Mouse (Mus musculus): ENCODE measurements around the gene Cyp4f37.
A peak's percentile ranks its signal among the peaks of the same experiment; 100 is the strongest.
"Not testable (repeated sequence)": the region's sequence is repeated elsewhere in the genome, so short reads cannot be mapped to it uniquely, and the experiment has no call there.

Cyp4f37 gene

GRCm38 (mm10) chr17:32621018-32621417, at the start of gene Cyp4f37:
Cyp4f37 (plus strand) TSS chr17:32621309.
- DNase-seq (ENCODE audit: low read depth in 1 of 2, low spot score in 2 of 2), result not testable (repeated sequence)

- DNase-seq (ENCODE audit: low read depth in 1 of 2, low spot score in 2 of 2), result not testable (repeated sequence)
Measured at GRCm38 (mm10) chr17:32573286-32573685, 47.8 kb upstream of the Cyp4f37 start.

DNA sequence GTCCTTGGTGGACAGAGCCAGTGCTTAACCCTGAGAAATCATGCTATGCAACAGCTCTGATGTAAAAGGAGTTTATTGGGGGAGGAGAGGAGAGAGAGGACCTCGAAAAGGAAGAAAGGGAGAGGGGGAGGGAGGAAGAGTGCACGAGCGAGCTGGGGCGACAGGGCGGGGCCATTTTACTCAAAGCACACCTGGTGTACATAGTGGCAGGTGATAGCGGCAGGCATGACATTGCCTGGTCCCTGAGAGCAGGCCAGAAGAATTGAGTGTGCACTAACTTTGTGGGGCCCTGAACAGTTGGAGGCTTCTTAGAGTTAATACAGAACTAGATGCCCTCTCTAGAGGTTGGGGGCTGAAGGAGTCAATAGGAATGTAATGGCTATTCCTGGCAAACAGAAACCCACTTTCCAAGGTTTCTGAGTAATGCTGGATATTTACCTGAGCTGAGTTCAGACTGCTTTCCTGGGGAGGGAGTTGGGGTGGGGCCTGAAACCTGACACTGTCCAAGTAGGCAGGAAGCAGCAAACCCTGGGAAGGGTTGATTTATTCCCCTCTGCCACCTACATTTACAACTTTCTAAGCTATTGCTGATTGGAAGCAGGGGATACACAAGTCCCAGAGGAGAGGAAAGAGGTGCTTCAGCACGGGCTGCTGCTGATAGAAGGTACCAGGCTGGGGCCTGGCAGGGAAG, 43.5 kb upstream of the Cyp4f37 start:
- no peak for DNase-seq (ENCODE audit: low read depth in 1 of 2, low spot score in 2 of 2)

DNA sequence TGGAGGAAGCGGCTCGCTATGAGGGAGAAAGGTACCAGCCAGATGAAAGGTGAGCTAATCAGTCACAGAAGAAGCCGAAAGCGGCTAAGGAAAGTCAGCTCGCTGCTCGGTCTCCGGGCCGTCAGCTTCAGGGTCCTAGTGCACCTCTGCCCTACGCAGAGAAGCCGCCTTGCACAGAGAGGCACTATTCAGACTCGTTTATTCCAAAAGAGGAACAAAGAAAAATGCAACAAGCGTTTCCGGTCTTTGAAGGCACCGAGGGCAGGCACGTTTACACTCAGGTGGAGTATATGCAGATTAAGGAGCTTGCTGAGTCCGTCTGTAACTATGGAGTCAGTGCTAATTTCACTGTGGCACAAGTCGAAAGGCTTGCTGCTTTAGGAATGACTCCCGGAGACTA, 24.6 kb upstream of the Cyp4f37 start:
- no peak for DNase-seq (ENCODE audit: low read depth in 1 of 2, low spot score in 2 of 2)

GRCm38 (mm10) chr17:32608055-32608454, 13.1 kb upstream of the Cyp4f37 start:
- peak; percentile 21 to 34 for DNase-seq (ENCODE audit: low read depth in 1 of 2, low spot score in 2 of 2)

GRCm38 (mm10) chr17:32610231-32610630, 10.9 kb upstream of the Cyp4f37 start:
- DNase-seq (ENCODE audit: low read depth in 1 of 2, low spot score in 2 of 2), result not testable (repeated sequence)

DNA sequence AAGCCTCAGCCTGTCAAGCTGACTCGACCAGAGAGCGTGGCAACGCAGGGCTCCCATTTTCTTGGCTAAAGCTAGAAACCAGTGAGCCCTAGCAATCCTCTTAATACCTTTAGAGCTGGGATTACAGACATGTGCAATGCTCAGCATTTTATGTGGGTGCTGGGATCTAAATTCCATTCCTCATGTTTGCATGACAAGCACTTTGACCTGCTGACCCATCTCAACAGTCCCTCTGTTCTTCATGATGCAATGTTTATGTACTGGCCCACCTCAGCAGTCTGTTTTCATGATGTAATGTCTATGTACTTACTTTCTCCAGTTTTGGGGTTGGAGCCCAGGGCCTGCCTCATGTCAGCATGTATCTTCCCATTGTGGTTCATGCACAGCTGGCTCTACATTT, 10.2 kb upstream of the Cyp4f37 start:
- DNase-seq (ENCODE audit: low read depth in 1 of 2, low spot score in 2 of 2), result no peak

DNA sequence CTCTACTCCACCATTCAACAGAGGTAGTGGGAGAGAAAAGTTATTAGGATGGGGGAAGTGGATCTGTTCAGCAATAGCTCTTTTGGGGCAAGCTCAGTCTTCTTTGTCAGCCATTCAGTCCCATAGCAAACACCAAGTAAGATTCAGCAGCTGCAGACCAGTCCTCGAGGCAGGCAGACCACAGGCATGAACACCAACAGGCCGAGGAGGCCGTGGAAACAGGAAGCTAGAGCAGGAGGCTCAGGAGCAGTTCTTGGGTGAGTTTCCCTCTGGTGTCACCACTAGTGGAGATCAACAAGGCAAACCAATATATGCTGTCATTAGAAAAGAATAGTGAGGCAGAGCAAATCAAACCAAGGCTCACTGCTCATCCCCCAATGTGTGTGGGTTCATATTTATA, 8.7 kb upstream of the Cyp4f37 start:
- no peak for DNase-seq (ENCODE audit: low read depth in 1 of 2, low spot score in 2 of 2)

DNA sequence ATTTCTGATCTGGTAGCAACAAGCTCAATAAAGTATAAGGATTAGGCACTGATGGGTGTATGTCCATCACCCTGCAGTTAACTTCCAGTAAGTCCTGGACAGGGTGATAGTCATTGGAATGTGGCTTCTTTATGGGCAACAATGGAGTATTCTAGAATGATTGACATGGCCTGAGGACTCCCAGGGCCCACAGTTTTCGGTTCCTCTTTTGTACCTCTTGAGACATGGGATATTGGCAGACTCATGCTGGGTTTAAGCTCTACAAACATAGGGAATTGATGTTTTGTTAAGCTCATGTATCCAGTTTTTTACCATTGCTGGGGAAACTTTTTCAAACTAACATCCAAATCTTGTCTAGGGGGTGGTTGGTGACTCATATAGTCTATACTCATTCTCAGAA, 3.9 kb upstream of the Cyp4f37 start:
- peak in 1 of 2 experiments; percentile 16 for DNase-seq (ENCODE audit: low read depth in 1 of 2, low spot score in 2 of 2)

GRCm38 (mm10) chr17:32629726-32630125, 8.6 kb downstream of the Cyp4f37 start:
- DNase-seq (ENCODE audit: low read depth in 1 of 2, low spot score in 2 of 2), result peak in 1 of 2 experiments; percentile 13

GRCm38 (mm10) chr17:32631936-32632335, 10.8 kb downstream of the Cyp4f37 start:
- DNase-seq (ENCODE audit: low read depth in 1 of 2, low spot score in 2 of 2), result no peak

- DNase-seq (ENCODE audit: low read depth in 1 of 2, low spot score in 2 of 2), result not testable (repeated sequence)
Measured at GRCm38 (mm10) chr17:32634242-32634971, 13.3 kb downstream of the Cyp4f37 start.

DNA sequence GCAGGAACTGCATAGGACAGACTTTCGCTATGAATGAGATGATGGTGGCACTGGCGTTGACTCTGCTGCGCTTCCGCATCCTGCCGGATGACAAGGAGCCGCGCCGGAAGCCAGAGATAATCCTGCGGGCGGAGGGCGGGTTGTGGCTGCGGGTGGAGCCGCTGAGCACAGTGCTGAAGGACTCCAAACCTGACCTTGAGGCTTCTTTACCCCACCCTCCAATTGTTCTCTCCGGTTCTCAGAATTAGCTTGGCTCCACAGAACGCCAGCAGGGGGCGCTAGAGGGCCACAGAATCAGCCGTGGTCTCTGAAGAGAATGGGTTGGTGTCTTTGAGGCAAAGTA, 13.8 kb downstream of the Cyp4f37 start:
- peak; percentile 73 to 81 for DNase-seq (ENCODE audit: low read depth in 1 of 2, low spot score in 2 of 2)

- DNase-seq (ENCODE audit: low read depth in 1 of 2, low spot score in 2 of 2), result no peak
Measured at GRCm38 (mm10) chr17:32636341-32636740, 15.2 kb downstream of the Cyp4f37 start.

GRCm38 (mm10) chr17:32637151-32637550, 16.0 kb downstream of the Cyp4f37 start:
- DNase-seq (ENCODE audit: low read depth in 1 of 2, low spot score in 2 of 2), result no peak

DNA sequence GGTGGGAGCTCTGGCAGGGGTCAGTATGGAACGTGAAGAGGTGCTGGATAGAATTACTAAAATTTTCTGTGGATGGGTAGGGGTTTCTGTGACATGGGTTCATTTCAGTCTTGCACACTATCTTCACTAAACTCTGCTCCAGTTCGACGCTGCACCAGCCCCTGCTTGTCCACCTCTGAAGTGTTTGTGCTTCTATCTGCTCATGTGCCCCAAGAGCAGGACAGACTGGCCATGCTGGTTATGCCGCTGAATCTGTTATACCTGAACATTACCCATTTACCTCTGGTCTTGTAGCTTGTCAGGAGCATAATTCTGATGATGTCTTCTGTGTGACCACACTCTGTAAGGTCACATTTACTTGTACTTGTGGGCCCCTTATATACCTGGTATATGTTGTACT, 25.5 kb downstream of the Cyp4f37 start:
- DNase-seq (ENCODE audit: low read depth in 1 of 2, low spot score in 2 of 2), result no peak

DNA sequence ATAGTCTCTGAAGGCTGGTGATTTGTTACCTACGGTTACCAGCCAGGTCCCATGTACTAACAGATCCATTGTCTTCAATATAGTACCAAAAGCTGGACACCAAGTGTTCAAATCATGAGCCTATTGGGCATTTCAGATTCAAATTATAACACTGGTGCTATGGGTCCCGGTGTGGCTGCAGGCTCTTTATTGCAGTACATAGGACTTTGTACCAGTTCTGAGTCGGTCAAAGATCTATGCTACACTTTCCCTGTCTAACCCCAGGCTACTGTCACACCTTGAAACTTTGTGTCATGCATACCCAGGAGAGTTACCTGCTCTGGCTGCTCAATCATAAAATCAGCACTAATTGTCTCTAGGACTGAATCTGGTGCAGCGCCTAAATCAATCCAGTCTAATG, 32.8 kb downstream of the Cyp4f37 start:
- no peak for DNase-seq (ENCODE audit: low read depth in 1 of 2, low spot score in 2 of 2)

DNA sequence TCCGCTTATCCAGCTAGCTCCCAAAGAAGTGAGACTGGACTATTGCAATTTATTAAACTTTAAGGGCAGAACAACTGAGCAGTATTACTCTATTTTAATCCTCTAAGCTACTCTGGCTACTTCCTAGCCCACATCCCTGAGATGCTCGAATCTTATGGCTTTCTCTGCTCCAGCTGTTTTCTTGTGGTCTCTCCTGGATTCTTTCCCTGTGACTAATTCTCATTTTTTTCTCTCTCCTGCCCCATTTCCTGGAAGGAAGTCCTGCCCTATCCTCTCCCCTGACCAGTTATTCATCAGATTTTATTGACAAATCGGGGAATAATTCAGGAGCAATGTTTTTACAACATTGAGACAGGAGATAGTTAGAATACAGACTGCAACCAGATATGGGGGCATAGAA, 35.9 kb downstream of the Cyp4f37 start:
- DNase-seq (ENCODE audit: low read depth in 1 of 2, low spot score in 2 of 2), result no peak

DNA sequence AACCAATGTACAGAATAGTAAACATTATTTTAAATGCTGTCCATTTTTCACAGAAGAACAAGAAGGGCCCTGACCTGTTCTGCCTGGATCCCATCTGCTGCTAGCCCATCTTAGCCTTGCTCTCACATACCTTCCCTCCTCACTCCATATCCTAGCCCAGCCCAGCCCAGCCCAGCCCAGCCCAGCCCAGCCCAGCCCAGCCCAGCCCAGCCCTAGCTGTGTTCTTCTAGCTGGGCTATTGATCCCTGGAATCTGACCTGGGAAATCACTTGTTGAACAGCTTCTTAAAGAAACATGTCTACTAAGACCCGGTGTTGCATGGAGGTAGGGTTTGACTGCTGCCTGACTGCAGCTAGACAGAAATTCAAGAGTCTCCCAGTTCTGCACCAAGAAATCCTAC, 37.1 kb downstream of the Cyp4f37 start:
- no peak for DNase-seq (ENCODE audit: low read depth in 1 of 2, low spot score in 2 of 2)

GRCm38 (mm10) chr17:32658712-32659111, 37.6 kb downstream of the Cyp4f37 start, which contains the start of gene Cyp4f40:
Cyp4f40 (plus strand) TSS chr17:32658900.
- no peak for DNase-seq (ENCODE audit: low read depth in 1 of 2, low spot score in 2 of 2)

DNA sequence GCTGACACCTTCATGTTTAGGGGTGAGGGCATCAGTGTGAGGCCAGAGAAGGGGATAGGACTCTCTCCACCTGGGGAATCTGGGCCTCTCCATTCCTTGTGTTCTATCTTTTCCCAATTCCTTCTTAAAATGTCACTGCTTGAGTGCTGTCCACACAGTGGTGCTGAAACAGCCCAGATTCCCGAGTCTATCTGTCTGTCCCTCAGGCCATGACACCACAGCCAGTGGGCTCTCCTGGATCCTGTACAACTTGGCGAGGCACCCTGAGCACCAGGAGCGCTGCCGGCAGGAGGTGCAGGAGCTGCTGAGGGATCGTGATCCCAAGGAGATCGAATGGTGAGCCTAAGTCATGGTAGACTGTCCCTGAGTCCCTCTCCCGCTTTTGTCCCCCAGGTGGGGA, 52.9 kb downstream of the Cyp4f37 start:
- DNase-seq (ENCODE audit: low read depth in 1 of 2, low spot score in 2 of 2), result no peak

GRCm38 (mm10) chr17:32676040-32676635, 55.0 kb downstream of the Cyp4f37 start:
- no peak for DNase-seq (ENCODE audit: low read depth in 1 of 2, low spot score in 2 of 2)

Data from monocyte, adult 2 months (primary cell).